Mouse (Mus musculus) limb, embryonic 13.5 days (tissue): ENCODE data around the gene Gaa. TPM values are rescaled to one million over a fixed set of nuclear protein-coding genes. Genes with fewer than 3 reads are reported as not detected.
"Not testable (repeated sequence)": the region's sequence is repeated elsewhere in the genome, so short reads cannot be mapped to it uniquely, and the experiment has no call there.

Source experiments
- ATAC-seq: fragments of 200-750 bp; cut with Nextera tagmentation; 2 replicates; pipeline ENCODE4 v1.8.0; 2017; ENCODE audit warnings: low read depth, moderate number of reproducible peaks, moderate TSS enrichment; ENCODE audit not compliant: low FRiP score
- H3K27ac ChIP-seq: fragments of 300-500 bp; sonication (generic); 2 replicates; pipeline ENCODE4 v1.5.1; 2015; ENCODE audit warnings: inconsistent platforms, mild to moderate bottlenecking, moderate library complexity
- H3K27me3 ChIP-seq: fragments of 300-500 bp; sonication (generic); 2 replicates; pipeline ENCODE4 v1.6.1; 2015; ENCODE audit warnings: mild to moderate bottlenecking, inconsistent platforms
- H3K36me3 ChIP-seq: fragments of 300-500 bp; sonication (generic); 2 replicates; pipeline ENCODE4 v1.6.1; 2015; ENCODE audit warnings: inconsistent platforms, mild to moderate bottlenecking, moderate library complexity
- H3K4me1 ChIP-seq: fragments of 300-500 bp; sonication (generic); 2 replicates; pipeline ENCODE4 v1.6.1; 2015; ENCODE audit warnings: inconsistent platforms
- H3K4me2 ChIP-seq: fragments of 300-500 bp; sonication (generic); replicated peaks from 2 replicates; pipeline ENCODE4 v1.6.1; 2015; ENCODE audit warnings: inconsistent platforms, mild to moderate bottlenecking, moderate library complexity
- H3K4me3 ChIP-seq: fragments of 300-500 bp; sonication (generic); 2 replicates; pipeline ENCODE4 v1.5.1; 2015; ENCODE audit warnings: moderate library complexity, mild to moderate bottlenecking, inconsistent platforms
- H3K9ac ChIP-seq: fragments of 300-500 bp; sonication (generic); 2 replicates; pipeline ENCODE4 v1.6.1; 2015; ENCODE audit warnings: mild to moderate bottlenecking, inconsistent platforms
- H3K9me3 ChIP-seq: fragments of 300-500 bp; sonication (generic); 2 replicates; pipeline ENCODE4 v1.6.1; 2016; ENCODE audit warnings: inconsistent platforms
- WGBS: fragments of 180-500 bp; shearing (Covaris S2); methylation state at CpG from one replicate; pipeline ENCODE4 v1.1.7; 2015; 5-methylcytosine and 5-hydroxymethylcytosine counted together
- polyA plus RNA-seq: library from polyadenylated mRNA; unstranded; fragments of >200 nt; fragmentation: Nextera tagmentation; extraction: Ambion mirVana; gene quantifications from 2 replicates; pipeline ENCODE4 v1.2.1, GENCODE M21; 2015

Gene Gaa
- polyA plus RNA-seq, 1 experiment from 2014 or later: 69.9 TPM

DNA sequence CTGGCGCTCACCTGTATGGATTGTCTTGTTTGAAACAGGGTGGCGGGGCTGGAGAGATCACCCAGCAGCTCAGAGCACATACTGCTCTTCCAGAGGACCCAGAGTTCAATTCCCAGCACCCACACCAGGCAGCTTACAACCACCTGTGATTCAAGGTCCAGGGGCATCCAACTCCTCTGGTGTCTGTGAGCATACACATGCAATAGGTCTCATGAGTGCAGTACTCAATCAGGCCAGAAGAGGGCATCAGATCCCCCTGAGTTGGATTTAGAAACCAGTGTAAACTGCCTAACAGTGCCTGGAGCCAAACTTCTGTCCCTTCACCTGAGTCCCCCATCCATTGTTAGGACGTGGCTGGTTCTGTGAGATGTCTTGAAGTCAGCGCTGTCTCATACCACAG is 32.1 kb upstream of the Gaa start:
- no peak for ATAC-seq
- no peak overlapping the region for H3K4me2 ChIP-seq
- H3K4me1 ChIP-seq: peaks cover 15% of the 10 kb centered on the region
- 80% methylated on average over 4 of the region's 4 CpGs for WGBS
- no peaks in the 10 kb centered on the region for H3K9me3 ChIP-seq
- H3K4me3 ChIP-seq: no peak overlapping the region
- no peaks in the 10 kb centered on the region for H3K27me3 ChIP-seq
- H3K9ac ChIP-seq: no peak overlapping the region
- no peaks in the 10 kb centered on the region; the same call in 1 of the 2 replicates for H3K36me3 ChIP-seq
- no peak overlapping the region for H3K27ac ChIP-seq

DNA sequence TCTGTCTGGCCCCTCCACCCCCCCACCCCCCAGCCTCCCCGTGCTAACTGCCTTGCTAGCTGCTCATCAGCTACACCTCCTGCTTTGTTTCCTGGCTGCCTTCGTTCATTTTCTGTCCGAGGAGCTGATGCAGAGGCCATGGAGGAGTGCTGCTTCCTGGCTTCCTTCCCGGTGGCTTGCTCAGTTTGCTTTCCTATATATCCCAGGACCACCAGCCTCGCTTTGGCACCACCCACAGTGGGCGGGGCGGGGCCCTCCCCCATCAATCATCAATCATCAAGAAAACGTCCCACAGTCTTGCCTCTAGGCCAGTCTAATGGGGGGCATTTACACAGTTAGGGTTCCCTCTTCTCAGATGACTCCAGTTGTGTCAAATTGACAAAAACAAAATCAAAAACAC is 31.3 kb upstream of the Gaa start:
- Histone ChIP-seq H3K4me3 (no peak overlapping the region), H3K9me3 (no peaks in the 10 kb centered on the region), H3K27me3 (no peaks in the 10 kb centered on the region), H3K4me2 (no peak overlapping the region), H3K36me3 (no peaks in the 10 kb centered on the region; the same call in 1 of the 2 replicates), H3K4me1 (peaks cover 15% of the 10 kb centered on the region), H3K27ac (no peak overlapping the region), H3K9ac (no peak overlapping the region)
- ATAC-seq: no peak
- 33% methylated on average over 8 of the region's 8 CpGs for WGBS

DNA sequence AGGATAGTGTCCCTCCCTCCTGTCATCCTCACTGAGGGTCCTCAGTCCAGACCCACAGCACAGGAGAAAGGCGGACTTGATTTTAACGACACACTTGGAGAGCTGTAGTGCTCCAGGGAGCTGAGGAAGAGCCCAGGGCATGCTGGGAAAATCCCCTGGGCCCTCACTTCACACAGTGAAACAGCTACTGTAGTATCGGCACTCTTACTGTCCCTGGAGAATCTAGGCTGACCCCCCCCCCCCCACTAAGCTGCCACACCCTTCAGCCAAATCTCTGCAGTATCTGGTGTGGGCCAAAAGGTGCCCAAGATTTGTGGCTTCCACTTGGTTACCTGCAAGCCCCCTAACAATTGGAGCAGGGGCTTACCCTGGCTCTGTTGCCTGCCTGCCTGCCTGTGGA is 30.7 kb upstream of the Gaa start:
- H3K27ac ChIP-seq: no peak overlapping the region
- H3K4me1 ChIP-seq: peaks cover 15% of the 10 kb centered on the region
- H3K4me3 ChIP-seq: no peak overlapping the region
- H3K9ac ChIP-seq: no peak overlapping the region
- no peaks in the 10 kb centered on the region for H3K27me3 ChIP-seq
- H3K9me3 ChIP-seq: no peaks in the 10 kb centered on the region
- WGBS: 38% methylated on average over 3 of the region's 3 CpGs
- no peaks in the 10 kb centered on the region; the same call in 1 of the 2 replicates for H3K36me3 ChIP-seq
- no peak overlapping the region for H3K4me2 ChIP-seq
- no peak for ATAC-seq

DNA sequence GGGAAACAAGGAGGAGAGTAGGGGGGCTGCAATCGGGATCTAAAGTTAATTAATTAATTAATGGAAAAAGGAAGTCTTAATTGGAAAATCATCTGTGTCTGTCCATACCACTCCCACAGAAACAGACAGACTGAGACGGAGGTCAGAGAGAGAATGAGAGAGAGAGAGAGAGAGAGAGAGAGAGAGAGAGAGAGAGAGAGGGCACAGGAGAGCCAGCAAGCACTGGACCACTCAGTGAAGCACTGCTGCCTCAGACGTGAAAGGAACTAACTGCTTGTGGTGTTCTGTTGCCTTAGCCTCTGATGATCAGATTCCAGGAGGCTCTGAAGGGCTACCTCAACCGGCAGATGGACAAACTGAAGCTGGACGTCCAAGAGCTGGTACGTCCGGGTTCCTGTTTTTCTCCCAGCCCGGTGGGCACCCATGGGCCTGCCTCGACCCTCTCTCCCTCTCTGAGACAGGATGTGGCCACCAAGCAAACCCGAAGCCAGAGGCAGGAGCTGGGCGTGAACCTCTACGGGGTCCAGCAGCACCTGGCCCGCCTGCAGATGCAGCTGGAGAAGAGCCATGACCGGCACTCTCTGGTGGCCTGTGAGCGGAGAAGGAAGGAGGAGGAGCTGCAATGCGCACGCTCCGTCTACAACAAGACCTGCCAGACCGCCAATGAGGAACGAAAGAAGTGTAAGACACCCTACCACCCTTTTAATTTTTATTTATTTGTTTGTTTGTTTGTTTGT is 30.0 kb upstream of the Gaa start:
- Histone ChIP-seq H3K4me2 (peak overlapping the region; percentile 57), H3K9ac (no peak overlapping the region), H3K27me3 (no peaks in the 10 kb centered on the region), H3K4me3 (peak overlapping the region; percentile 26), H3K36me3 (no peaks in the 10 kb centered on the region; the same call in 1 of the 2 replicates), H3K9me3 (no peaks in the 10 kb centered on the region), H3K27ac (no peak overlapping the region), H3K4me1 (peaks cover 15% of the 10 kb centered on the region)
- ATAC-seq: peak; percentile 52
- 29% methylated on average over 20 of the region's 20 CpGs for WGBS

DNA sequence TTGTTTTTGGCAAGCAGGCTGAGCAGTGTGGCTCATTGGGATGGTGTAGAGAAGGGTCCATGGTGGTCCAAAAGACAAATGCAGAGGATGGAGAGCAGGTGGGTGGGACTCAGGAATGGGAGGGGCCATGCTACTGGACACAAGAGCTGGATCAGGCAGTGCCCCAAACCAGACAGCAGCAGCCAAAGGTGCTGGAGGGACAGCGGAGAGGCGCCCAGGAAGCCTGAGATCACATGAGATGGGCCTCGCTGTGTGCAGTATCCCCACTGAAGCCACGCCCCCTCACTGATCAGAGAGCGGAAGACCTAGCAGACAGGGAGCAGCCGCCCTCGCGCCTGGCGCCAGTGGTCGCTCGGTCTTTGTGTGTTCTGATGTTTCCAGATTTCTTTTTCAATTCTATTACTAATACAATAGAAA is 29.4 kb upstream of the Gaa start:
- peak; percentile 58 for ATAC-seq
- Histone ChIP-seq H3K36me3 (no peaks in the 10 kb centered on the region; the same call in 1 of the 2 replicates), H3K9ac (no peak overlapping the region), H3K27me3 (no peaks in the 10 kb centered on the region), H3K4me3 (peak overlapping the region; percentile 26), H3K27ac (no peak overlapping the region), H3K9me3 (no peaks in the 10 kb centered on the region), H3K4me2 (peak overlapping the region; percentile 57), H3K4me1 (peaks cover 15% of the 10 kb centered on the region)
- 14% methylated on average over 11 of the region's 11 CpGs for WGBS

DNA sequence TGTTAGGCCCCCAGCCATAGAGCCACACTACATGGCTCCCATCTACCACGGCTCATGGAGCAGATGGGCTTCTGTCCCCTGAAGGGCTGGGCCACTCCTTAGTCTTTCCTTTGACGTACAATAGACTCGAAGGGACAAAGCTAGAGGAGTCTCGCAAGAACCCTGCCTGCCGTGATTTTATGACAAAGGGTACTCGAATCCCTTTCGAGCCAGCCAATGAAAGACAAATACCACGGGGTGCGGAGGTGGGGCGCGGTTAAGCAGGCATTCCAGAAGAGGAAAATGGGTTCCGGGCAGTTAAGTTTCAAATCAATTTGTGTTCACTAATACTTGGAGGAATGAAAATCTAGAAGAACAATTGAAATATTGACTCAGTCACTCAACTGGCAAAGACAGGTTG is 28.2 kb upstream of the Gaa start:
- no peak overlapping the region for H3K4me2 ChIP-seq
- no peak overlapping the region for H3K9ac ChIP-seq
- H3K4me3 ChIP-seq: no peak overlapping the region
- no peak overlapping the region for H3K27ac ChIP-seq
- peaks cover 15% of the 10 kb centered on the region for H3K4me1 ChIP-seq
- no peaks in the 10 kb centered on the region for H3K27me3 ChIP-seq
- WGBS: 94% methylated on average over 12 of the region's 12 CpGs
- H3K9me3 ChIP-seq: no peaks in the 10 kb centered on the region
- no peak for ATAC-seq
- no peaks in the 10 kb centered on the region; the same call in 1 of the 2 replicates for H3K36me3 ChIP-seq

DNA sequence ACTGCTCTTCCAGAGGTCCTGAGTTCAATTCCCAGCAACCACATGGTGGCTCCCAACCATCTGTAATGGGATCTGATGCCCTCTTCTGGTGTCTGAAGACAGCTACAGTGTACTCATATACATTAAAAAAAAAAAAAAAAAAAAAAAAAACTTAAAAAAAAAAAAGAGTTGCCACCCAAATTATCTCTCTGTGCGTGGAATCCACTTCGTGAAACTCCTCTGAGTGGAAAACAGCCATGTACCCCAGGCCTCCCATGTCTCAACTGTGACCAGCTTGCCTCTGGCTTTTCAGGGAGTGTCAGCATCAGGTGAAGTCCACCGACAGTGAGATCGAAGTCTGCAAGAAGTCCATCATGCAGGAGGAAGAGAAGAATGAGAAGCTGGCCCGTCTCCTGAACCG is 22.1 kb upstream of the Gaa start:
- H3K4me3 ChIP-seq, H3K27me3 ChIP-seq, H3K9me3 ChIP-seq, H3K4me1 ChIP-seq, H3K4me2 ChIP-seq, H3K9ac ChIP-seq, ATAC-seq, H3K36me3 ChIP-seq, H3K27ac ChIP-seq: not testable (repeated sequence)
- 92% methylated on average over 6 of the region's 6 CpGs for WGBS

DNA sequence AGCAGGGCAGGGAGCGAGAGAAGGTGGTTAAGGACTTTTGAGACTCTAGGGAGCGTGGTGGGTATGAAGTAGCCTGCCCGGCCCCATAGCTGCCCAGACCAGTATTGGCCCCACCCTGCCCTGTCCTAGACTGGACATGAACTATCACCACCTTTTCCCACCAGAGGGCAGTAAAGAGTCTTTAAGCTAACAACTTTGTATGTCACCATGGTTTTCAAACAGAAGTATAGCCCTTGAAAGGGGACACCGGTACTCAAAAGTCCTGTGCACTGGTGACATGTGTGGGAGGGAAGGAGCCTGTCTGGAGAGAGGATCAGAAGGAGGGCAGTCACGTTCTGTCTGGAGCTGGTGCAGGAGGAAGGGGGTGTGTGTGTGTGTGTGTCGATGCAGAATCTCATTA is 18.7 kb upstream of the Gaa start:
- no peak overlapping the region for H3K4me2 ChIP-seq
- no peaks in the 10 kb centered on the region for H3K36me3 ChIP-seq
- ATAC-seq: peak; percentile 49
- WGBS: 23% methylated on average over 6 of the region's 6 CpGs
- H3K9ac ChIP-seq: no peak overlapping the region
- no peak overlapping the region for H3K27ac ChIP-seq
- H3K4me3 ChIP-seq: no peak overlapping the region
- 0 out of 2 replicates have a peak, but pooled peaks cover 4% of the 10 kb centered on the region for H3K27me3 ChIP-seq
- H3K9me3 ChIP-seq: no peaks in the 10 kb centered on the region
- peaks cover 27% of the 10 kb centered on the region for H3K4me1 ChIP-seq

DNA sequence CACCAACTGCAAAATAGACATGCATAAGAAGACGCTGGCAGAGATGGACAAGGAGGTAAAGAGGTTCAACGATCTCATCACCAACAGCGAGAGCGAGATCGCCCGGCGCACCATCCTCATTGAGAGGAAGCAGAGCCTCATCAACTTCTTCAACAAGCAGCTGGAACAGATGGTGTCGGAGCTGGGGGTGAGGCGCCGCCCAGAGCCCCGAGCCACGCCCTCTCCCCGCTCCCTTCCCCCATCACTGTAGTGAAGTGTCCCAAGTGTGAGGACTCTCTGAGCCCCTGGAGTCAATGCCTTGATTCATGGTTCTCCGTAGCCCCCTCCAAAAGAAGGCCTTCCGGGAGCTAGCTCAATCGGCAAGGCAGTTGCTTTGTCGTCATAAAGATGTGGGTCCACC is 16.7 kb upstream of the Gaa start:
- no peak overlapping the region for H3K9ac ChIP-seq
- H3K4me1 ChIP-seq: peaks cover 27% of the 10 kb centered on the region
- H3K27me3 ChIP-seq: 0 out of 2 replicates have a peak, but pooled peaks cover 4% of the 10 kb centered on the region
- ATAC-seq: no peak
- 36% methylated on average over 17 of the region's 17 CpGs for WGBS
- H3K4me3 ChIP-seq: no peak overlapping the region
- H3K27ac ChIP-seq: no peak overlapping the region
- no peaks in the 10 kb centered on the region for H3K9me3 ChIP-seq
- H3K4me2 ChIP-seq: no peak overlapping the region
- no peaks in the 10 kb centered on the region for H3K36me3 ChIP-seq

DNA sequence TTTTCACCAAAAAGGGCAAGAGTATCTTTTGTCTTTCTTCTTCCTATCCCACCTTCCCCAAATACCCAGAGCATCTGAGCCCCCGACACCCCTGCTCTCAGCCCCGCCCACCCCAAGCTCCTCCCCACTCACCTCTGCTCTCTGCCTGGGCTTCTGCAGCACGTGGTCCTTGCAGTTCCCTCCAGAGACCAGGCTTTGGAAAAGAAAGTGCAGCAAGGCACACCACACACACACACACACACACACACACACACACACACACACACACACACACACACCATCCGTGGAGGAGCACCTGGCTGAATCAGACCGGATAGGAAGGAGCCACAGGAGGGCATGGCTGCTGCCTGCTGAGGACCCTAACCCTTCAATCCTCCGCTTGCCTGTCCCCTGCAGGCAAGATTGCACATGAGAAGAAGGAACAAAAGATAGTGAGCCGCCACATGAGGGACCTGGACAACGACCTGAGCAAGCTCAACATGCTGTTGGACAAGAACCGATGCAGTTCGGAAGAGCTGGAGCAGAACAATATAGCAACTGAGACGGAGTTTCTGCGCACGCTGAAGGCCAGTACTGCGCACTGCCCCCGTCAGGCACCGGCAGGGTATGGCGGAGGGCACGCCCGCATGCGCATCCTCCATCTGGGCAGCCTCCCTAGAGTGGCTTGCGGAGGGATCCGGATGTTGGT is 14.7 kb upstream of the Gaa start:
- H3K27ac ChIP-seq: no peak overlapping the region
- peak; percentile 52 for ATAC-seq

DNA sequence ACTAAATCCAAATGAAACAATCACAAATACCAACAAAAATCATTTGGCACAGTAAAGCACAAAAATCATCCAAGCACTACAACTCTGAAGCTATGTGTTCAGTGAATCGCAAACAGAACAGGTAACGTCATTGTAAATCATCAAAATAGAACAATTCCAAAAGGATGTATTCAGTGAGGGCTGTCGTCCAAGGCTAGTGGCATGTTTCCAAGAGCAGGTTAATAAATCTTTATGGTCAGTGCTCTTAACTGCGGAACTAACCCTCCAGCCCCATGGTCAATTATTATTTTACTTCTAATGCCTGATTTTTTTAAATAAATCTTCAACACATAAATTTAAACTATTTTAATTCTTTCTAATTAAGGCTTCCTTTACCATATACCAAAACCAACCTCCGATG is 11.1 kb upstream of the Gaa start:
- not testable (repeated sequence) for H3K27me3 ChIP-seq, H3K36me3 ChIP-seq, H3K9ac ChIP-seq, H3K4me2 ChIP-seq, H3K27ac ChIP-seq, ATAC-seq, H3K9me3 ChIP-seq, H3K4me3 ChIP-seq
- H3K4me1 ChIP-seq: peaks cover 33% of the 10 kb centered on the region
- 64% methylated on average over 5 of the region's 5 CpGs for WGBS

More for the DNA sequence above, 14.7 kb upstream of the Gaa start:
- peaks cover 39% of the 10 kb centered on the region for H3K4me1 ChIP-seq
- peak overlapping the region; percentile 30 for H3K4me3 ChIP-seq
- 6% methylated on average over 22 of the region's 22 CpGs for WGBS
- 0 out of 2 replicates have a peak, but pooled peaks cover 4% of the 10 kb centered on the region for H3K27me3 ChIP-seq
- H3K9ac ChIP-seq: peak overlapping the region; percentile 53
- peak overlapping the region; percentile 60 for H3K4me2 ChIP-seq
- no peaks in the 10 kb centered on the region for H3K9me3 ChIP-seq
- H3K36me3 ChIP-seq: no peaks in the 10 kb centered on the region

DNA sequence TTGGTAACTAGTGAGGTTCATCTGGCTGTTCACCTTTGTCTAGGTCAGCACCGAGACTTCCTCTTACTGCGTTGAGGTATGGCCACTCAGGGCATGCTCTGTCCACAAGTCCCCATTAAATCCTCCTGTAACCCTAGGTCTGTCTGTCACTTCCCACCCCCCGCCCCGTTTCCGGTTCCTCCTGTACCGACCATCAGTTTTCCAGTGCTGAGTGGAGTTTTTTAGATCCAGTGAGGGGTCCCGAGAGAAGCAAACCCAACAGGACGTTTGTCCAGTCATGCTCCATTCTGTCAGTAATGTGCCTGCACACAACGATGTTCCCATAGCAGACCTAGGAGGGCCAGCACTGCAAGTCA is 9.5 kb upstream of the Gaa start:
- Histone ChIP-seq H3K9me3 (no peaks in the 10 kb centered on the region), H3K36me3 (no peaks in the 10 kb centered on the region), H3K4me3 (peak overlapping the region; percentile 34), H3K27me3 (no peaks in the 10 kb centered on the region), H3K9ac (peak overlapping the region; percentile 43; the same call in 1 of the 2 replicates), H3K4me1 (peaks cover 17% of the 10 kb centered on the region), H3K4me2 (peak overlapping the region; percentile 57), H3K27ac (no peak overlapping the region)
- no peak for ATAC-seq
- WGBS: 59% methylated on average over 9 of the region's 9 CpGs
